Mouse (Mus musculus) CH12F3 (cell line): ENCODE measurements around the gene 2900026A02Rik.

Experiments
- in situ Hi-C: fragments of 300-500 bp; cut with MboI; formaldehyde crosslinking; loops from 2 replicates; pipeline ENCODE4 v1.14.3; 2020; ENCODE audit warnings: low sequenced_read_pairs

Gene 2900026A02Rik

GRCm38 (mm10) chr5:113078686-113079085, 142.3 kb downstream of the 2900026A02Rik start:
- in situ Hi-C loops: no loop called here

GRCm38 (mm10) chr5:113070017-113070416, 151.0 kb downstream of the 2900026A02Rik start, which contains the start of gene Crybb2:
TSS of gene Crybb2 (minus strand) at chr5:113070117.
- in situ Hi-C loops: loop anchor here (25.0 kb wide), 1 partner anchor 858 kb away; no protein-coding TSS in a partner anchor

- in situ Hi-C loops: loop anchor here (10.0 to 25.0 kb wide), 2 partner anchors 610 to 842 kb away; partner anchors contain the start of gene Gm6588
Observed at GRCm38 (mm10) chr5:113054308-113054707, 166.7 kb downstream of the 2900026A02Rik start.

DNA sequence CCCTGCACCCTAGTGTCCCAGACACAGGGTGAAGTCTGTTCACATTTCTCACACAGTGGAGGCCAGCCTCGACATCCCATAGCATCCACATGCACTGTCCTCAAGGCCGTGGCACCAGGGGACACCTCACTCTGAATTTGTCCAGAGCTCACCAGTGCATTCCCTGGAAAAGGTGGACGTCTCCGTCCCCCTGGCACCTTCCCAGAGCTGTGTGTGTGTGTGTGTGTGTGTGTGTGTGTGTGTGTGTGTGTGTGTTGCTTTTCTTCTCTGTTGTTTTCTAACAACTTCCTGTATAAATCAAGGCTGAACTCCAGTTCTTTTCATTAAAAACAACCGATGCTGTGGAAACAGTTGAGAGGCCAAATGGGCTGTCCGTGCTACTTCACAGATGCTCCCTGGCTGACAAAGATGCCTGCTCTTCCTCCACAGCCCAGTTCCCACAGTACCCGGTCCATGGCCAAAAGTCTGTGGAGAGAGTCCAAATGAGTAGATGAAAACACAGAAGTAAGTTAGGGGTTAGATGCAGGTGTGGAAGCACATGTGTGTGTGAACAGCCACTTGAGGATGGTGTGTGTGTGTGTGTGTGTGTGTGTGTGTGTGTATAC, 170.4 kb downstream of the 2900026A02Rik start:
- in situ Hi-C loops: loop anchor here (10.0 to 25.0 kb wide), 2 partner anchors 606 to 838 kb away; partner anchors contain the start of gene Gm6588

- in situ Hi-C loops: loop anchor here (10.0 to 25.0 kb wide), 2 partner anchors 605 to 838 kb away; partner anchors contain the start of gene Gm6588
Observed at GRCm38 (mm10) chr5:113049876-113050275, 171.2 kb downstream of the 2900026A02Rik start.

DNA sequence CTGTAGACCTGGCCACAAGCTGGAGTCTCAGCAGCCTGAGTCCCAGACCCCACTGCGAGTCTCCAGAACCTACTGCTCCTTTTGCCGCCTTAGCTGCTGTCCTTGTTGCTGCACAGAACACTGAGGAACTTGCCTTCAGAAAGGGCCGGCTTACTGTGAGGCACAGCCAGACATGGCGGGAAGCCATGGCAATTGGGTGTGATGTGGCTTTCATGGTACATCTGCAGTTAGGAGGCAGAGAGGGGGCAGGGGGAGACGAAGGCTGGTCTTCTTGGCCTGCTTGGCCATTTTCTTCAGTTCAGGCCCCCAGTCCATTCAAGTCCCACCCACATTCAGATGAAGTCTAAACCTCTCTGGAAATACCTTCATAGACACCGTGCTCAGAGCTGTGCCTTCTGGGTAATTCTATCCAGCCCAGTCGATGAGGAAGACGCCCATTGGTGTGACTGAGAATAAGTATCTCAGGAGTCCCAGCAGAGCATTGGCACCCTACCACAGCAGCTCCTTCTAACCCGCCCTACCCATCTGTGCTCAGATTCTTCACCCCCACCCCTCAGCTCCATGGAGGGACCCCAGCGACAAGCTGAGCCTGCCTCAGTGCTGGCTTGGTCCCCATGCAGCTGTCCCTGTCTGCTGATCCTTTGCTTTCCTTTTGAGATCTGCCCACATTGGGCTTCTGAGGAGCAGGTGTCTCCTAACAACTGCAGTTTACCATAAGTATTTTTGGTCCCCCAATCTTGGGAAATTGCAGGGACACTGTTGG, 175.3 kb downstream of the 2900026A02Rik start:
- in situ Hi-C loops: no loop called here

DNA sequence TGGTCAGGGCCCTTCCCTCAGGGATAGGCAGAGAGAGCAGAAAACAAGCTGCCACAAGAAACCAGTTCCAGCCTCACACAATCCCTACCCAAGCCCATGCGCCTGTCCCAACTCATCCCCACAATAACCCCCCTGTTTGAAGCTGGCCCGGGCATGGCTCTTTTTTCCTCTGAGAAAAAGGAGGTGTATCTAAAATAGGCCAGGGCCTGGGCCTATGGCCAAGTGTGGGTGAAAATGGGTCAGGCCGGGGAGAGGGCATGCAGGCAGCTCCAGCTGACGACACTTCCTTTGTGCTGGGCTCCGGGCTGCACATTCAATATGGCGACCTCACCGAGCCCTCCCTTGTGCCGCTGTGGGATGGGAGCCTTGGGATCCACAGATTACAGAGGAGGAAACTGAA, 177.5 kb downstream of the 2900026A02Rik start:
- in situ Hi-C loops: no loop called here

DNA sequence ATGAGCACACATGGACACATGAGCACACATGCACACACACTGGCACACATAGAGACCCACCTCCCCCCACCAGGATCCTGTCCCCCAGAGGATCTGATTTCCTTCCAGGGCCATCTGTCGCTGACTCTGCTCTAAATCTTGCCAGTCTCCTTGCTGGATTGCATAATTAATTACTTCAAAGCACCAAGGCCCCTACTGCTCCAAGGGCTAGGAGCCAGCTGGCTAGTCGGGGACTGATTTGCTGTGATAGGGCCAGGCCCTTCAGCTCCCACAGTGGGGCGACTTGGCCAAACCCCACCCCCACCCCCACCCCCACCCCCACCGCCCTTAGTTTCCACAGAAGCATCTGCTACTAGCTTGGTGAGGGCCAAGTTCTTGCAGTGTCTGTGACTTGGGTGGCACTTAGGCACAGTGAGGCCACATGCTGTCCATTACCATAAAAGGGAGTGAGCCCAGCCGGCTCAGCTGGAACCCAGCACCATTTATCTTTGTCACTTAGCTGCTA, 179.4 kb downstream of the 2900026A02Rik start:
- in situ Hi-C loops: no loop called here

GRCm38 (mm10) chr5:113040776-113041175, 180.3 kb downstream of the 2900026A02Rik start:
- in situ Hi-C loops: no loop called here

DNA sequence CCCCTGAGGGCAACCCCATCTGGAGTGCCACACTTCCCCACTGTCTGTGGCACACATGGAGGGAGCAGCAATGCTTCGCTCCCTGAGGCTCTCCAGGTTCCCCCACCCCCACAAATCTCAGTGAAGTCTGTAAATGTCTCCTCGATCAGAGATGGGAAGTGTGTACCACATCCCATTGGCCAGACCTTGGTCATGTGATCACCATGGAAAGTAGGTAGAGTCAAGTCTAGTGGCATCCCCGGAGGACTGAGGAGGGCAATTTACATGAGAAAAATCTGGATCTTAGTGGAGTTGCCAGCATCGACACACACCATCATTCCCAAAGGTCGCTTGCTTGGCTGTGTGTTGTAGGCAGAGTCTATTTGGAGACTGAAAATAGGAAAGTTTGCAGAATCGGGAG, 182.4 kb downstream of the 2900026A02Rik start:
- in situ Hi-C loops: no loop called here
